24 mouse cellular contexts compared by ENCODE assay signal in genomic region chr14:115410881-115411280, GRCm38 (mm10).
"Had no signal": no experiment of that assay in that cellular context is flagged by ENCODE, and none has a peak within 500 bp of the region (broad histone marks: within the 10 kb centered on the region; RNA-seq: fewer than 3 reads in every experiment).

No protein-coding gene starts in this region.

- H3K9me3 ChIP-seq: limb, embryonic 12.5 days; limb, embryonic 15.5 days; midbrain, embryonic 12.5 days; midbrain, embryonic 15.5 days; neural tube, embryonic 12.5 days; neural tube, embryonic 15.5 days had no signal

- H3K27ac ChIP-seq: layer of hippocampus, adult 2 months; left cerebral cortex, adult 2 months; limb, embryonic 12.5 days; limb, embryonic 15.5 days; liver, embryonic 14.5 days; macrophage; midbrain, embryonic 12.5 days; midbrain, embryonic 15.5 days; neural tube, embryonic 12.5 days; neural tube, embryonic 15.5 days; stomach, postnatal 0 days had no signal

- H3K36me3 ChIP-seq: limb, embryonic 12.5 days; limb, embryonic 15.5 days; midbrain, embryonic 12.5 days; midbrain, embryonic 15.5 days; neural tube, embryonic 12.5 days; neural tube, embryonic 15.5 days had no signal

- H3K9ac ChIP-seq: limb, embryonic 12.5 days; limb, embryonic 15.5 days; liver, embryonic 14.5 days; liver, postnatal 0 days; lung, embryonic 14.5 days; midbrain, embryonic 12.5 days; midbrain, embryonic 15.5 days; neural tube, embryonic 12.5 days; neural tube, embryonic 15.5 days had no signal

- H3K4me3 ChIP-seq: layer of hippocampus, adult 2 months; left cerebral cortex, adult 2 months; limb, embryonic 12.5 days; limb, embryonic 15.5 days; midbrain, embryonic 12.5 days; midbrain, embryonic 15.5 days; neural tube, embryonic 12.5 days; neural tube, embryonic 15.5 days had no signal

- DNase-seq: layer of hippocampus, adult 9-11 months; liver, postnatal 0 days; lung, embryonic 14.5 days; right cerebral cortex, adult 18-20 months; right cerebral cortex, postnatal 14 days; right cerebral cortex, postnatal 4 days; thymus, adult 2 months; thymus, postnatal 14 days; thymus, postnatal 4 days had no signal

- ATAC-seq: inflammation-experienced regulatory T-cells, adult 6 months; intestine, embryonic 16.5 days; liver, postnatal 0 days; lung, postnatal 0 days; midbrain, embryonic 15.5 days had no signal

- H3K27me3 ChIP-seq: limb, embryonic 12.5 days; limb, embryonic 15.5 days; midbrain, embryonic 12.5 days; midbrain, embryonic 15.5 days; neural tube, embryonic 12.5 days; neural tube, embryonic 15.5 days had no signal

- H3K4me2 ChIP-seq: limb, embryonic 12.5 days; limb, embryonic 15.5 days; liver, embryonic 11.5 days; lung, embryonic 14.5 days; midbrain, embryonic 12.5 days; midbrain, embryonic 15.5 days; neural tube, embryonic 12.5 days; neural tube, embryonic 15.5 days had no signal

- H3K4me1 ChIP-seq: limb, embryonic 15.5 days; midbrain, embryonic 12.5 days; midbrain, embryonic 15.5 days; neural tube, embryonic 15.5 days had no signal
